Mouse (Mus musculus) left cerebral cortex, postnatal 36 days (tissue): ENCODE measurements around the gene Spata2. TPM values are rescaled to one million over a fixed set of nuclear protein-coding genes. Genes with fewer than 3 reads are reported as not detected.

ENCODE experiments used
- DNase-seq, 2 experiments: peaks; one replicate each; pipeline ENCODE4 v3.0.0; 2021 to 2022; ENCODE audit warnings: low spot score in 2 of 2, mixed read lengths in 1 of 2
- intact Hi-C: fragments of 180-260 bp; cut with DNase I; formaldehyde crosslinking; loops from one replicate; pipeline ENCODE4 v1.15.1; 2025
- total RNA-seq, 2 experiments: library from RNA; stranded (reverse); gene quantifications; 2 replicates each; pipeline ENCODE4 v1.2.3; 2021

Gene Spata2
- total RNA-seq, 2 experiments from 2014 or later: 73.6 to 79.8 TPM

DNA sequence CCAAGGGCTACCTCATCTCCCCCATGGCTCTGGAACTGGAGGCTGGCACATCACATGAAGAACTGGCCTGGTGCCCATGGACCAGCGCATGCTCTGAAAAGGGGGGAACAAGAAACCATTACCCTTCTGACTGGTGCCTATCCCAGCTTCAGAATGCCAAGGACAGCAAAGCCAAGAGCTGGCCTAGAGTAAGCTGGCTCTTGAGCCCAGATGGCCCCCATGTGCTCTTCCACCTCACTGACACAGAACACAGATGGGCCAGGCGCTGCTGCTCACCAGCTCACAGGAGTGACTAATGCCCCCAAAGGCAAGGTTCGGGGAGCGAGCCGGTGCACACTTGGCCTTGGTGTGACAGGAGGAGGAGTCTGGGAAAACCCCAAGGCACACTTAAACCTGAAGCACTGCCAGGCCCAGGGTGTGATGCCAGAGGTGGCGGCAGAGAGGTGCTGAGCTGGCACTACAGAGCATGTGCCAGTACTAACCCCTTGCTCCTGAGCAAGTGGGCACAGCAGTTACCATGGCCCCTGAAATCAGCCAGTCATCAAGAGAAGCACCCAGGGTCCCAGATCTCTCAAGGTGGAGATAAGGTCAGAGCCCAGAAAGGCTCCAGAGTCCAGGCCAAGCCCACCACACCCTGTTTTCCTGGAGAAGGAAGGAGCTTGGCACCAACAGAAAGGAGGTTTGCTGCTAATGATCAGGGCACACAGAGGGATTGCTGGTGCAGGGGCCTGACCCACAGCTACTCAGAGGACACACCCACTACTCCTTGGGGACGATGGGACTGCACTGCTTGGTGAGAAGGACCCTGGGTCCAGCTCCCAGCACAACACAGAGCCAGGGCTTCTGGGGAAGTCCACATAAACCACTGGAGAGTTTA, 6.9 kb downstream of the Spata2 start:
- no peak for DNase-seq
- intact Hi-C loops: loop anchor here (10.0 kb wide), 1 partner anchor 421 kb away; the partner anchor contains the start of gene Znfx1

DNA sequence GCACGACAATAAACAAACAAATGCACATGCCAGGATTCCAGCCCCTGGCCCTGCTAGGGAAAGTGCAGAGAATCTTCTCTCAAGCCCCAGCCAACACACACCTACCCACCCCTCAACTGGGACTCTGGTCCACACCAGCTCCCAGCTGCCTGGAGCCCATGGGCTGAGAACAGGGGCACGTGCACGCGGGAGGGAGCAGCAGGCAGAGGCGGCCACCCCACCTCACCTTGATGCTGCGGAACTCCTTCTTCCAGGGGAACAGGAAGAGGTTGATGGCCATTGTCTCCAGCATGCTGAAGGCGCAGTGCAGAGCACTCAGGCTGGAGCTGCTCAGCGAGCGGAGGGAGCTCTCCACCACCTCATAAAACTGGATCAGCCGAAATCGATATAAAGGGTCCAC, 7.8 kb downstream of the Spata2 start:
- intact Hi-C loops: loop anchor here (10.0 kb wide), 1 partner anchor 420 kb away; the partner anchor contains the start of gene Znfx1
- DNase-seq: no peak

DNA sequence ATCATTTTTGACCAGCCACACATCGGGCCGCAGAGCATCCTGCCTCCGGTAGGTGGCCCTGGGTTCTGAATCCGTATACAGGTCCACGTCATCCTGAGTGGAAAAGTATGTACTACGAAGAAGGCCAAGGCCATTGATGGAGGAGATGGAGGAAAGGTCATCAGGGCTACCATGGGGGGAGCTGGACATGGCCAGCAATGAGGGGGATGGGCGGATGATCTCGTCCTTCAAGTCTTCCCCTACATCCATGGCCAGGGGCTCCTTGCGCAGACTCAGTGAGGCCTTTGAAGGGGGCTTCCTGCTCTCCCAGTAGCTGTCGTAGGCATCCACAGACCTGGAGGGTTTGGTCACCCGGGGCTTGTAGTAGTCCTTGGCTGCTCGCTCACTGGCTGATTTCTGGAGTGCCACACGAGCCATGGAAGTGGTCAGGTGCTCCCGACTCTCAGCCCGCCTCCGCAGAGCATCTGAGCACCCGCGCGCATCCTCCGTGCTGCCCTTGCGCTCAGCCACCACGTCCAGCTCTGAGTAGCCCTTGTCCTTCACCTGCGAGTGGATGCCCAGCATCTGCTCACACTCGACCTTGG, 8.8 kb downstream of the Spata2 start:
- intact Hi-C loops: loop anchor here (10.0 kb wide), 1 partner anchor 419 kb away; the partner anchor contains the start of gene Znfx1
- no peak for DNase-seq

DNA sequence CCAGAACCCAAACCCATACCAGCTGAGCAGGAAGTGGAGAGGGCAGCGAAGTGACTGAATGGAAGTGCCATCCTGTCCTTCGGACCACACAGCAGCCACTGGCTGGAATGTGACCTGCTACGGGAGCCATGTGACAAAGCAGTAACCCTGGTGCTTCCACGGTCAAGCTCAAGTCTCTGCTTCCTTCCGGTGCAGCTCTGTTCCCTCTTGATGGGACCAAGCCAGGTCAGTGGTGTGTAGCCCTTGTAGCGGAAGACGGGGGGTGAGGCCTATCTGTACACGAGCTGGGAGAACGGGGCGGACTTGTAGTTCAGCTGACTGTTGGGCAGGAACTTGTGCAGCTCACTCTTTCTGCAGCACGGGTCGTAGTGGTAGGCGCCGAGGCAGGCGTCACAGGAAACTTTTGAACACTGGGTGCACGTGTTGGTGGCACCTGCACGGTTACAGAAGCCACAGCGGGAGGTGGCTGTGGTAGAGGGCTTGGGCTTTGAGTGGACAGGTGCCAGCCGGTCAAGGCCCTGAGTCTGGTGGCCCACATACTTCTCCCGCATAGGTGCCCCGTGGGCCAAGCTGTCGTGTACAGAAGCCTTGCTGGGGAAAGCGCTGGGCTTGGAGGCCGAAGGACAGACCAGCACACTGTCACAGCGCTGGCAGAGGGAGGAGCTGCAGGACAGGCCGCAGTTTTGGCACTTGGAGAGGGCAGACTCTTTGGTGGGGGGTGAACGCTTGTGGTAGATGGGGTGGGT, 9.4 kb downstream of the Spata2 start:
- intact Hi-C loops: loop anchor here (10.0 kb wide), 1 partner anchor 418 kb away; the partner anchor contains the start of gene Znfx1
- DNase-seq: no peak

DNA sequence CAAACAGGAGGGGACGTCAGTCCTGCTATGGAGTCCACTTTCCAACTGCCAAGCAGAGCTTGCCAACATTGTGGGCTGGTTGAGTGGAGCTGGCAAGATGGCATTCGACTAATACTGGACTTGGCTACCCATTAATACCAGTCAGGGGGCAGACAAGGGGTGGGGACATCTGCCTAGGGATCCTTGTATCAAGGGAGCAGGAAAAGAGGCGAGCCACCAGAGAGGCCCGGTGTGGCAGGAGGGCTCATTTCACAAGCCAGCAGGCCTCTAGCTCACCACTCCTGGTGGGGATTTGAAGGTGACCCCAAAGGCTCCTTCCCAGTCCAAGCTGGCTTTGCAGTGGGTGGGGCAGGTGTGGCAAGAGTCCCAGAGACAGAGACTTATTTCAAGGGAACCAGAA, 10.0 kb downstream of the Spata2 start:
- intact Hi-C loops: loop anchor here (10.0 kb wide), 1 partner anchor 418 kb away; the partner anchor contains the start of gene Znfx1
- DNase-seq: no peak

GRCm38 (mm10) chr2:167479501-167479900, 13.2 kb downstream of the Spata2 start:
- intact Hi-C loops: no loop called here
- DNase-seq: no peak

DNA sequence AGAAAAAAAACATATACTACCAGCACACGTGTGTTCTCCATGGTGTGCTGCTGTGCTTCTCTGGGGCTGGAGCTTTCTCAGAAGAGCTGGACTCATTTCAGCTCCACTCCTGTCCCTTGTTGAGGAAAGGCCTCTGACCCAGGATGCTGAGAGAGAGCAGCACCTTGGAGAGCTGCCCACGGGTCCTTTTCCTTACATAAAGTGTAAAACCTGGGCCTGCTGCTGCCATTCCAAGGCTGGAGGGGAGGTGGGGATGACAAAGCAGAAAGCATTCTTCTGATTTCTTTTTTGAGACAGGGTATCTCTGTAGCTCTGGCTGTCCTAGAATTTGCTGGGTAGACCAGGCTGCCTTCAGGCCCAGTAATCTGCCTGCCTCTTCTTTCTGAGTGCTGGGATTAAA, 14.6 kb downstream of the Spata2 start:
- intact Hi-C loops: no loop called here
- no peak for DNase-seq

GRCm38 (mm10) chr2:167476762-167477161, 15.9 kb downstream of the Spata2 start:
- DNase-seq: no peak
- intact Hi-C loops: no loop called here

DNA sequence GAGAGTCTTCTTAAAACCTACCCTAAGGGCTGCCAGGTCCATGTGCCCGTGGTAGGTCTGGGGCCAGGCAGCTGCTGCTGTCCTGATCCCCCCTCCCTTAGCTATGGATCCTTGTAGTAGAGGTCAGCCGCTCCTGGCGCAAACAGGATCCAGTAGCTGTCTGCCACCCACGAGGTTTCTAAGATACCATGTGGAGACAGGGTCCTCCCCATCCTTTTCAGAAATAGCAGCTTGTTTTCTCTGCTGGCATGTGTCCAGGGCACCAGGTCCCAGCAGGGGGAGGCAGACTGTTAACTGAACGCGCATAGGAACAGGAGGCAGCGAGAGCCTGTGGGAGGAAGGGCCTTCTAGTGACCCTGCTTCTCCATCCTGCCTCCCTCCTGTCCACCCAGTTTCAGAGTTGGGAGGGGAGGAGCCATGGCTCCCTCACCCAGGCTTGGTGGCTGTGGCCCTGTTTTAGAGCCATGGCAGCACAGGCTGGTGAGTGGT, 16.4 kb downstream of the Spata2 start:
- peak; percentile 49 to 57 for DNase-seq
- intact Hi-C loops: no loop called here

GRCm38 (mm10) chr2:167475596-167475995, 17.1 kb downstream of the Spata2 start:
- intact Hi-C loops: no loop called here
- no peak for DNase-seq

- intact Hi-C loops: no loop called here
- DNase-seq: no peak
Measured at GRCm38 (mm10) chr2:167474218-167474617, 18.5 kb downstream of the Spata2 start.

GRCm38 (mm10) chr2:167471585-167471984, 21.1 kb downstream of the Spata2 start:
- DNase-seq: no peak
- intact Hi-C loops: no loop called here

- DNase-seq: no peak
- intact Hi-C loops: no loop called here
Measured at GRCm38 (mm10) chr2:167470611-167471010, 22.1 kb downstream of the Spata2 start.

DNA sequence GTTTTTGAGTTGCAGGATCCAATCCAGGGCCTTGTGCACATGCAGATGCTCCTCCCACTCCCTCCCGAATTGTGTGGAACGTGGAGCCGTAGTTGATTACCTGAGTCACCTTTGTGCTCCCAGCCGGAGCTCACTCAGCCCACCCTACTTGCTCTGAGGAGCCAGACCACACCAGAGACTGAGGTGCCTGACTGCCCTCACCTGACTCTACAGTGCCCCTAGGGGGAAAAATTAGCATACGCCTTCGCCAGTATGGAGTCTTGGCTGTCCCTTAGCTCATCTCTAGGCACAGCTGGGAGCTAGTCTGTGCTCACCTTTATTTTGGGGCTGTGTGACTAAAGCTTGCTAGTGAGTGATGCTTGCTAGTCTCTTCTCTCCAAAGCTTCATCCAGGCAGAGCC, 24.2 kb downstream of the Spata2 start:
- no peak for DNase-seq
- intact Hi-C loops: no loop called here

DNA sequence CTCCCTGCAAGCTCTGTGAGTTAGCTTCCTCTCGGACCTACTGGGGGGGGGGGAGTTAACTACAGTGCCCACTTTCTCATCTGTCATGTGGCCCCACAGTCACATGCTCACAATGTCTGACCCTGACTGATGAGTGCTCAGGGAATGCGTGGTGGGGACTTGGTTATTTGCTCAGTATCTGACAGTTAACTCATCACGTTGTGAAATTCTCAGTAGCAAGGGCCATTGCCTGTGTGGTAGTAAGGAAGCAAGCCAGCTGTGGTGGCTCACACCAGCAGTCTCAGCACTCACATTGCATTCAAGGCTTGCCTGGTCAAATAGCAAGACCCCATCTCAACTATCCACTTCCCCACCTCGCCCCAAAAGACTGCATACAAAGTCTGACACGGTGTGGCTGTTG, 25.5 kb downstream of the Spata2 start:
- no peak for DNase-seq
- intact Hi-C loops: no loop called here

GRCm38 (mm10) chr2:167465951-167466350, 26.7 kb downstream of the Spata2 start:
- no peak for DNase-seq
- intact Hi-C loops: no loop called here

DNA sequence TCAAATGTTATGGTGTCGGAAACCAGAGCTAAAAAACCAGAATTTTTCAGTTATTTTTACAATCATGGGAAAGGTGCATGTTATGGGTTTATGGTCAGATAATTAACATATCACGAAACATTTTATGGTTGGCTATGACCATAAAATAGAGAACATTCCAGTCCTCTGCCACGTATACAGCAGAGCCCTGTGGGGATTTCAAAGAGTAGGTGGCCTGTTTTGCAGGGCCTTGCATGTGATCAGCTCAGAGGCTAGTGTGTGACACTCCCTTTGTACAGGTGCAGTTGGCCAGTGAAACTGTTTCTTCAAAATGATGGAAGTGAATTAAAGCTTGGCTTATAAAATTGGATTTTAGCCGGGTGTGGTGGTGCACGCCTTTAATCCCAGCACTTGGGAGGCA, 28.9 kb downstream of the Spata2 start:
- DNase-seq: no peak
- intact Hi-C loops: loop anchor here (5.0 kb wide), 1 partner anchor 187 kb away; no protein-coding TSS in a partner anchor

DNA sequence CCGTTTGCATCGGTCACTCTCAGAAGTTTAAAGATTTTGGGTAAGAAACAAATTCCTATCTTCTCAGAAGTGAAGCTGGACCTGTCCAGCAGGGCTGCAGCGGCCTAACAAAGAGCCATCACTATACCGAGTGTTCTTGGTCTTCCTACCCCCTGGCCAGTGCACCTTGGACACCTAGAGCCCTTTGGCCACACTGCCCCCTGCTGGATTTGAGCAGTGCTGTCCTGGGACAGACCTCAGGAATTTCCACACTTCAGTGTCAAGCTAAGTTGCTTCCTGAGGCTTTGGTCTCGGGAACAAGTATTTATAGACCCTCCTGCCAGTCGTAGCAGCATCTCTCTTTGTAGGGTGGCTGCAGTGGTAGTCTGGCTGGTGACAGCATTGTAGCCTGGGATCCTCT, 29.7 kb downstream of the Spata2 start:
- DNase-seq: no peak
- intact Hi-C loops: loop anchor here (5.0 kb wide), 1 partner anchor 186 kb away; no protein-coding TSS in a partner anchor

- no peak for DNase-seq
- intact Hi-C loops: no loop called here
Measured at GRCm38 (mm10) chr2:167459071-167459865, 33.4 kb downstream of the Spata2 start.
